Mouse (Mus musculus): Measurements from ENCODE around the gene Zc3h12a. TPM values are rescaled to one million over a fixed set of nuclear protein-coding genes. Genes with fewer than 3 reads are reported as not detected.

Gene Zc3h12a
- under 1 TPM; 0.71 to 0.99 TPM for total RNA-seq (2021)

GRCm38 (mm10) chr4:125127305-125128084 lies at the start of gene Zc3h12a:
Gene Zc3h12a, minus strand, starts transcription at chr4:125127840.
- DNase-seq (ENCODE audit: extremely low spot score in 1 of 2, low spot score in 1 of 2) = peak; percentile 45 to 60

- no peak for DNase-seq (ENCODE audit: extremely low spot score in 1 of 2, low spot score in 1 of 2)
Measured at GRCm38 (mm10) chr4:125176639-125177165, 49.1 kb upstream of the Zc3h12a start.

GRCm38 (mm10) chr4:125176190-125176589 lies 48.5 kb upstream of the Zc3h12a start:
- DNase-seq (ENCODE audit: extremely low spot score in 1 of 2, low spot score in 1 of 2) = no peak

- DNase-seq (ENCODE audit: extremely low spot score in 1 of 2, low spot score in 1 of 2) = peak in 1 of 2 experiments; percentile 45
Measured at GRCm38 (mm10) chr4:125175591-125175990, 48.0 kb upstream of the Zc3h12a start.

- DNase-seq (ENCODE audit: extremely low spot score in 1 of 2, low spot score in 1 of 2) = no peak
Measured at GRCm38 (mm10) chr4:125174516-125175185, 47.0 kb upstream of the Zc3h12a start.

GRCm38 (mm10) chr4:125173150-125173549 lies 45.5 kb upstream of the Zc3h12a start:
- no peak for DNase-seq (ENCODE audit: extremely low spot score in 1 of 2, low spot score in 1 of 2)

GRCm38 (mm10) chr4:125172736-125173135 lies 45.1 kb upstream of the Zc3h12a start:
- no peak for DNase-seq (ENCODE audit: extremely low spot score in 1 of 2, low spot score in 1 of 2)

GRCm38 (mm10) chr4:125167723-125168122 lies 40.1 kb upstream of the Zc3h12a start:
- no peak for DNase-seq (ENCODE audit: extremely low spot score in 1 of 2, low spot score in 1 of 2)

- no peak for DNase-seq (ENCODE audit: extremely low spot score in 1 of 2, low spot score in 1 of 2)
Measured at GRCm38 (mm10) chr4:125164861-125165260, 37.2 kb upstream of the Zc3h12a start.

- DNase-seq (ENCODE audit: extremely low spot score in 1 of 2, low spot score in 1 of 2) = no peak
Measured at GRCm38 (mm10) chr4:125162701-125163100, 35.1 kb upstream of the Zc3h12a start.

GRCm38 (mm10) chr4:125161392-125161791 lies 33.8 kb upstream of the Zc3h12a start:
- no peak for DNase-seq (ENCODE audit: extremely low spot score in 1 of 2, low spot score in 1 of 2)

- DNase-seq (ENCODE audit: extremely low spot score in 1 of 2, low spot score in 1 of 2) = no peak
Measured at GRCm38 (mm10) chr4:125160951-125161331, 33.3 kb upstream of the Zc3h12a start.

- DNase-seq (ENCODE audit: extremely low spot score in 1 of 2, low spot score in 1 of 2) = peak; percentile 95 to 98
Measured at GRCm38 (mm10) chr4:125160320-125160950, 32.8 kb upstream of the Zc3h12a start.

- no peak for DNase-seq (ENCODE audit: extremely low spot score in 1 of 2, low spot score in 1 of 2)
Measured at GRCm38 (mm10) chr4:125158581-125159317, 31.1 kb upstream of the Zc3h12a start.

- DNase-seq (ENCODE audit: extremely low spot score in 1 of 2, low spot score in 1 of 2) = no peak
Measured at GRCm38 (mm10) chr4:125158081-125158480, 30.4 kb upstream of the Zc3h12a start.

- no peak for DNase-seq (ENCODE audit: extremely low spot score in 1 of 2, low spot score in 1 of 2)
Measured at GRCm38 (mm10) chr4:125157322-125157721, 29.7 kb upstream of the Zc3h12a start.

GRCm38 (mm10) chr4:125155646-125156045 lies 28.0 kb upstream of the Zc3h12a start:
- no peak for DNase-seq (ENCODE audit: extremely low spot score in 1 of 2, low spot score in 1 of 2)

- DNase-seq (ENCODE audit: extremely low spot score in 1 of 2, low spot score in 1 of 2) = no peak
Measured at GRCm38 (mm10) chr4:125153659-125154241, 26.1 kb upstream of the Zc3h12a start.

GRCm38 (mm10) chr4:125152469-125152868 lies 24.8 kb upstream of the Zc3h12a start:
- no peak for DNase-seq (ENCODE audit: extremely low spot score in 1 of 2, low spot score in 1 of 2)

- no peak for DNase-seq (ENCODE audit: extremely low spot score in 1 of 2, low spot score in 1 of 2)
Measured at GRCm38 (mm10) chr4:125149460-125149859, 21.8 kb upstream of the Zc3h12a start.
